Mouse (Mus musculus): Measurements from ENCODE around the gene Tardbp. TPM values are rescaled to one million over a fixed set of nuclear protein-coding genes. Genes with fewer than 3 reads are reported as not detected.
A peak's percentile ranks its signal among the peaks of the same experiment; 100 is the strongest.

The Tardbp gene
- polyA plus RNA-seq, 1 experiment: 109 TPM

GRCm38 (mm10) chr4:148625756-148626622 is 830 bp downstream of the Tardbp start:
- Histone ChIP-seq H3ac (ENCODE audit: control insufficient read depth, insufficient read length) (peak overlapping the region; percentile 93), H3K36me3 (ENCODE audit: control insufficient read depth, insufficient read depth) (peaks cover 37% of the 10 kb centered on the region), H3K79me2 (ENCODE audit: control insufficient read depth, insufficient read depth) (peaks cover 50% of the 10 kb centered on the region), H3K27me3 (ENCODE audit: control insufficient read depth, insufficient read depth, insufficient read length) (no peaks in the 10 kb centered on the region), H3K4me3 (peak overlapping the region; percentile 99), H3K4me2 (ENCODE audit: low read depth) (peak overlapping the region; percentile 78)
- TF ChIP-seq USF1 (IDR thresholded peaks at IDR 0.05; ENCODE audit: low read depth) (no peak), POLR2AphosphoS2 (IDR thresholded peaks at IDR 0.05; ENCODE audit: insufficient read length, low read depth) (no peak), MYOD1 (IDR thresholded peaks at IDR 0.05; ENCODE audit: control insufficient read depth in 1 of 3, insufficient read length in 2 of 3, low read depth in 2 of 3) (no peak), POLR2A (IDR thresholded peaks at IDR 0.05; ENCODE audit: insufficient read length, low read depth) (no peak), REST (IDR thresholded peaks at IDR 0.05; ENCODE audit: insufficient read depth, insufficient read length) (no peak), MYOG (IDR thresholded peaks at IDR 0.05; ENCODE audit: control insufficient read depth in 1 of 3, insufficient read depth in 1 of 3, insufficient read length in 2 of 3, low read depth in 2 of 3) (no peak), TCF12 (IDR thresholded peaks at IDR 0.05; ENCODE audit: insufficient read depth, poor library complexity, severe bottlenecking) (no peak), TCF3 (IDR thresholded peaks at IDR 0.05; ENCODE audit: insufficient read length, low read depth) (no peak), CEBPB (IDR thresholded peaks at IDR 0.05; ENCODE audit: insufficient read depth, poor library complexity, severe bottlenecking) (no peak), SRF (IDR thresholded peaks at IDR 0.05; ENCODE audit: control insufficient read depth, insufficient read length, low read depth) (no peak), E2F4 (IDR thresholded peaks at IDR 0.05; ENCODE audit: insufficient read depth) (no peak), MAX (IDR thresholded peaks at IDR 0.05; ENCODE audit: low read depth) (no peak)

- Histone ChIP-seq H3K36me3 (ENCODE audit: control insufficient read depth, insufficient read depth) (peaks cover 47% of the 10 kb centered on the region), H3K4me2 (ENCODE audit: low read depth) (peak overlapping the region; percentile 78), H3K27me3 (ENCODE audit: control insufficient read depth, insufficient read depth, insufficient read length) (no peaks in the 10 kb centered on the region), H3ac (ENCODE audit: control insufficient read depth, insufficient read length) (no peak overlapping the region), H3K4me3 (peak overlapping the region; percentile 99), H3K79me2 (ENCODE audit: control insufficient read depth, insufficient read depth) (peaks cover 58% of the 10 kb centered on the region)
- TF ChIP-seq POLR2AphosphoS2 (IDR thresholded peaks at IDR 0.05; ENCODE audit: insufficient read length, low read depth): peak; percentile 25
- no peak for TF ChIP-seq USF1 (IDR thresholded peaks at IDR 0.05; ENCODE audit: low read depth)
Observed at GRCm38 (mm10) chr4:148625010-148625409, 1.8 kb downstream of the Tardbp start.

- H3K79me2 ChIP-seq (ENCODE audit: control insufficient read depth, insufficient read depth): peaks cover 70% of the 10 kb centered on the region
- H3K27me3 ChIP-seq (ENCODE audit: control insufficient read depth, insufficient read depth, insufficient read length): no peaks in the 10 kb centered on the region
- no peak overlapping the region for H3K4me3 ChIP-seq
- H3K4me2 ChIP-seq (ENCODE audit: low read depth): peak overlapping the region; percentile 78
- H3ac ChIP-seq (ENCODE audit: control insufficient read depth, insufficient read length): no peak overlapping the region
- TF ChIP-seq POLR2A (IDR thresholded peaks at IDR 0.05; ENCODE audit: insufficient read length, low read depth) (no peak), SRF (IDR thresholded peaks at IDR 0.05; ENCODE audit: control insufficient read depth, insufficient read length, low read depth) (no peak), REST (IDR thresholded peaks at IDR 0.05; ENCODE audit: insufficient read depth, insufficient read length) (no peak), TCF3 (IDR thresholded peaks at IDR 0.05; ENCODE audit: insufficient read length, low read depth) (no peak), TCF12 (IDR thresholded peaks at IDR 0.05; ENCODE audit: insufficient read depth, poor library complexity, severe bottlenecking) (no peak), E2F4 (IDR thresholded peaks at IDR 0.05; ENCODE audit: insufficient read depth) (no peak), MYOD1 (IDR thresholded peaks at IDR 0.05; ENCODE audit: control insufficient read depth in 1 of 3, insufficient read length in 2 of 3, low read depth in 2 of 3) (no peak), POLR2AphosphoS2 (IDR thresholded peaks at IDR 0.05; ENCODE audit: insufficient read length, low read depth) (no peak), USF1 (IDR thresholded peaks at IDR 0.05; ENCODE audit: low read depth) (no peak), CEBPB (IDR thresholded peaks at IDR 0.05; ENCODE audit: insufficient read depth, poor library complexity, severe bottlenecking) (no peak), MYOG (IDR thresholded peaks at IDR 0.05; ENCODE audit: control insufficient read depth in 1 of 3, insufficient read depth in 1 of 3, insufficient read length in 2 of 3, low read depth in 2 of 3) (no peak), MAX (IDR thresholded peaks at IDR 0.05; ENCODE audit: low read depth) (no peak)
- H3K36me3 ChIP-seq (ENCODE audit: control insufficient read depth, insufficient read depth): peaks cover 61% of the 10 kb centered on the region
Observed at GRCm38 (mm10) chr4:148623609-148624008, 3.2 kb downstream of the Tardbp start.

DNA sequence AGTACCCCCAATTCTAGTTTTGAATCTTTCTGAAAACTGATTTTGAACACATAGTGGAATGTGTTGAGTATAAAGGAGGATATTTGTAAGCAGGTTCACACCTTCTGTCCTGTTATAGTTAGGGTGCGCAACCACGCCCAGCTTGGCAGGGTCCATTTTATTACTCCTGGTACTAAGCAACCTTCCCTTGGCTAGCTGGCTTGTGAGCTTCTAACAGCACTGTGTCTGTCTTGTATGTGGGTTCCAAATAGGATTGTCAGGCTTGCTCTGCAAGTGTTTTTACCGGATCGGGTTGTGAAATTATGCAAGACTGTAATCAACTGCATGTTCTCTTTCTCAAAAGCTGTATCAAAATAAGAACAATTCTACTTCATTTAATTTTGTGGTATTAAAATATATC is 4.3 kb downstream of the Tardbp start:
- H3K27me3 ChIP-seq (ENCODE audit: control insufficient read depth, insufficient read depth, insufficient read length): no peaks in the 10 kb centered on the region
- no peak overlapping the region for H3ac ChIP-seq (ENCODE audit: control insufficient read depth, insufficient read length)
- H3K4me3 ChIP-seq: no peak overlapping the region
- H3K36me3 ChIP-seq (ENCODE audit: control insufficient read depth, insufficient read depth): peaks cover 72% of the 10 kb centered on the region
- H3K79me2 ChIP-seq (ENCODE audit: control insufficient read depth, insufficient read depth): peaks cover 70% of the 10 kb centered on the region
- H3K4me2 ChIP-seq (ENCODE audit: low read depth): no peak overlapping the region
- no peak for TF ChIP-seq USF1 (IDR thresholded peaks at IDR 0.05; ENCODE audit: low read depth)

DNA sequence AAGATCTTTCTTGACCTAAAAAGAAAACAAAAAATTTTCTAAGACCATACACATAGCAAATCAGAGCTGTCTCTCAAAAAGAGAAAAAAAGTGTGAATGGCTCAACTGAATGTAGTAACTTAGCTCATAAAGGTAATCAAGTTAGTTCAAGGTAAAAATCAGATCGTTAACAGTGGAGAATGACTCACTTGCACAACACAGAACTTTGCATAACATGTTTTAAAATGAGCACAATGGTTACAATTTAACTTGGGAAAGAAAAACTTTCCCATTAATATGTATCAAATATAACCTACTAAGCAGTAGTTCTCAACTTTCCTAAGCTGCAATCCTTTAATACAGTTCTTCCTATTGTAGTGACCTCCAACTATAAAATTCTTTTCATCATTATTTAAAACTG is 6.1 kb downstream of the Tardbp start:
- Histone ChIP-seq H3K4me3 (no peak overlapping the region), H3K27me3 (ENCODE audit: control insufficient read depth, insufficient read depth, insufficient read length) (no peaks in the 10 kb centered on the region), H3K36me3 (ENCODE audit: control insufficient read depth, insufficient read depth) (peaks cover 87% of the 10 kb centered on the region), H3K4me2 (ENCODE audit: low read depth) (no peak overlapping the region), H3K79me2 (ENCODE audit: control insufficient read depth, insufficient read depth) (peaks cover 72% of the 10 kb centered on the region), H3ac (ENCODE audit: control insufficient read depth, insufficient read length) (no peak overlapping the region)
- no peak for TF ChIP-seq MYOG (IDR thresholded peaks at IDR 0.05; ENCODE audit: control insufficient read depth in 1 of 3, insufficient read depth in 1 of 3, insufficient read length in 2 of 3, low read depth in 2 of 3)
- no peak for TF ChIP-seq REST (IDR thresholded peaks at IDR 0.05; ENCODE audit: insufficient read depth, insufficient read length)
- TF ChIP-seq MAX (IDR thresholded peaks at IDR 0.05; ENCODE audit: low read depth): no peak
- TF ChIP-seq TCF3 (IDR thresholded peaks at IDR 0.05; ENCODE audit: insufficient read length, low read depth): no peak
- no peak for TF ChIP-seq USF1 (IDR thresholded peaks at IDR 0.05; ENCODE audit: low read depth)
- TF ChIP-seq SRF (IDR thresholded peaks at IDR 0.05; ENCODE audit: control insufficient read depth, insufficient read length, low read depth): no peak
- no peak for TF ChIP-seq POLR2A (IDR thresholded peaks at IDR 0.05; ENCODE audit: insufficient read length, low read depth)
- TF ChIP-seq E2F4 (IDR thresholded peaks at IDR 0.05; ENCODE audit: insufficient read depth): no peak
- TF ChIP-seq POLR2AphosphoS2 (IDR thresholded peaks at IDR 0.05; ENCODE audit: insufficient read length, low read depth): no peak
- TF ChIP-seq CEBPB (IDR thresholded peaks at IDR 0.05; ENCODE audit: insufficient read depth, poor library complexity, severe bottlenecking): no peak
- no peak for TF ChIP-seq MYOD1 (IDR thresholded peaks at IDR 0.05; ENCODE audit: control insufficient read depth in 1 of 3, insufficient read length in 2 of 3, low read depth in 2 of 3)
